Mouse (Mus musculus) cerebellum, adult 2 months (tissue): ENCODE measurements around the gene Spaca3. TPM values are rescaled to one million over a fixed set of nuclear protein-coding genes. Genes with fewer than 3 reads are reported as not detected.

Source experiments
- DNase-seq, 2 experiments: peaks; one replicate each; pipeline ENCODE4 v3.0.0; 2021
- H3K27ac ChIP-seq: fragments of 200-500 bp; 2 replicates; pipeline ENCODE4 v1.5.1; 2012; ENCODE audit warnings: low read length, control low read depth, inconsistent platforms; ENCODE audit not compliant: insufficient read depth
- H3K27me3 ChIP-seq: fragments of 200-500 bp; 2 replicates; pipeline ENCODE4 v1.6.1; 2012; ENCODE audit warnings: inconsistent platforms, mild to moderate bottlenecking, low read length, moderate library complexity; ENCODE audit not compliant: control insufficient read depth, insufficient read depth
- H3K4me1 ChIP-seq: fragments of 200-500 bp; 2 replicates; pipeline ENCODE4 v1.6.1; 2011; ENCODE audit warnings: low read length; ENCODE audit not compliant: control insufficient read depth, insufficient read depth
- H3K4me3 ChIP-seq: fragments of 200-500 bp; replicated peaks from 2 replicates; pipeline ENCODE3; 2011; ENCODE audit warnings: mild to moderate bottlenecking, low read depth, low read length, control low read depth; ENCODE audit not compliant: insufficient read depth
- CTCF ChIP-seq: fragments of 200-500 bp; IDR thresholded peaks from 2 replicates; pipeline ENCODE4 v1.5.1; 2011; ENCODE audit warnings: low read depth, mild to moderate bottlenecking, control low read depth, low read length, moderate library complexity, borderline replicate concordance; ENCODE audit not compliant: insufficient read depth
- POLR2A ChIP-seq: fragments of 200-500 bp; IDR thresholded peaks from 2 replicates; pipeline ENCODE4 v1.6.1; 2011; ENCODE audit warnings: low read length, control low read depth, borderline replicate concordance; ENCODE audit not compliant: insufficient read depth
- WGBS: fragments of 180-500 bp; shearing (Covaris S2); methylation state at CpG from one replicate; pipeline ENCODE4 v1.1.7; 2018; 5-methylcytosine and 5-hydroxymethylcytosine counted together
- polyA plus RNA-seq: library from polyadenylated mRNA; depleted of rRNA; stranded (reverse); fragments of >200 nt; gene quantifications from 2 replicates; pipeline ENCODE4 v1.2.3, GENCODE M21; 2012; rRNA removed

Gene Spaca3
- not detected in 2 replicates for polyA plus RNA-seq

DNA sequence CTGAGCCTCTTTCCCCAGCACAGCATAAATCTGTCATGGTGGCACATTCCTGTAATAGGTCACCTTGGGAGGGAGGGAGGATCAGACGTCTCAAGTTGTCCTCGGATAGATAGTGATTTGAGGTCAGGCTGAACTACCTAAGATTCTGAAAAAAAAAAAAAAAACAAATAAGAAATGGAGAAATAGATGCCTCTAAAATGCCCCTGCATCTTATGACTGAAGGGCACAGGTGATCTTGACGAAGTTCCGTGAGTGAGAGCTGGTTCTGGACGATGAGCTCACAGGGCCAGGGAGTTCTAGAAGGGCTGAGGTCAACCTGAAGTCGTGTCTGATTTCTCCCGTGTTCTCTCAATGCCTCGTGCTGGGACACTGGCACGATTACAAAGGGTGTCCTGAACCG lies at the start of gene Spaca3:
Spaca3 (plus strand) TSS at position 301 of the 400 bp plus-strand sequence.
- Histone ChIP-seq H3K27ac (no peak within 1 kb of the TSS), H3K4me3 (no peak within 1 kb of the TSS), H3K27me3 (no peaks in the 10 kb centered on the region), H3K4me1 (no peaks in the 10 kb centered on the region)
- TF ChIP-seq POLR2A: no peak
- no peak for TF ChIP-seq CTCF
- 50% methylated on average over 10 of the region's 10 CpGs for WGBS
- DNase-seq: no peak

DNA sequence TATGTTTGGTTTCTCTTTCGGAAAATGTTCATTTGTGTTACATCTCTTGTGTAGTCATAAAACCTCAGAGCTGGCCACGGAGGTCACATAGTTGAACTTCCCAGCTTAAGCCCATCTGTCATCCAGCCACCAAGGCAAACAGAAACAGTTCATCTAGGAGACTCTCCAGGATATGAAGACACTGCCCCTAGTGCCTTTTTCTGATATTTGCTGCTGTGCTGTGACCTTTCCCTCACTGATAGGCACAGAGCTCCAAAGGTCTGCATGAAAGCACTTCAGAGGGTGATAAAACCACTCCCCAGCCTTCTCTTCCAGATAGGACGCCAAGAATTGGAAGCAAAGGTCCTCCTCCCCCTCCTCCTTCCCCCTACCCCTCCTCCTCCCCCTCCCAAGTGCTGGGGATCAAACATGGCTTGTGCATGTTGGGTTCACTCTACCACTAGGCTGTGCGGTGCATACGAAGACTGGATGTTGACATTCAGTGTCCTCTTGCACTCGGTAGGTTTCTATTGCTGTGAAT lies 49.6 kb upstream of the Spaca3 start:
- no peak overlapping the region for H3K27ac ChIP-seq
- H3K4me1 ChIP-seq: no peaks in the 10 kb centered on the region
- 86% methylated on average over 6 of the region's 6 CpGs for WGBS
- TF ChIP-seq CTCF (no peak), POLR2A (no peak)
- no peaks in the 10 kb centered on the region; the same call in 1 of the 2 replicates for H3K27me3 ChIP-seq
- DNase-seq: no peak
- no peak overlapping the region for H3K4me3 ChIP-seq

DNA sequence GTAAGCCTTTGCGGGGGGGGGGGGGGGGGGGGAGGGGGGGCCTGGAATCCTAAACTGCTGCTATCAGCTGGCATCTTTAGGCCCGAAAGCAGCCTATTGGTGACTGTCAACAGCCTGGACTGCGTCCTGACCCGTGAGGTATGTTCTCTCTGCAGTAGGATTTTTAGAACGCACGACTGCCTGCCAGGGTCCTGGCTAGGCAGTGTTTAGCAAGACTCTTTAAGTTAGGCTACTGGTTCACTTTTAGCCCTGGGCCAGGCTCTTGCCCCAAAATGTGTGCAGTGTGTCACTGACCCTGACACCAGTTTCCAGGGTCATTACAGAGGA lies 48.5 kb upstream of the Spaca3 start:
- no peak for DNase-seq
- 50% methylated on average over 6 of the region's 6 CpGs for WGBS
- Histone ChIP-seq H3K4me1 (no peaks in the 10 kb centered on the region), H3K4me3 (no peak overlapping the region), H3K27ac (no peak overlapping the region; the same call in 1 of the 2 replicates), H3K27me3 (no peaks in the 10 kb centered on the region; the same call in 1 of the 2 replicates)
- no peak for TF ChIP-seq CTCF
- TF ChIP-seq POLR2A: no peak

DNA sequence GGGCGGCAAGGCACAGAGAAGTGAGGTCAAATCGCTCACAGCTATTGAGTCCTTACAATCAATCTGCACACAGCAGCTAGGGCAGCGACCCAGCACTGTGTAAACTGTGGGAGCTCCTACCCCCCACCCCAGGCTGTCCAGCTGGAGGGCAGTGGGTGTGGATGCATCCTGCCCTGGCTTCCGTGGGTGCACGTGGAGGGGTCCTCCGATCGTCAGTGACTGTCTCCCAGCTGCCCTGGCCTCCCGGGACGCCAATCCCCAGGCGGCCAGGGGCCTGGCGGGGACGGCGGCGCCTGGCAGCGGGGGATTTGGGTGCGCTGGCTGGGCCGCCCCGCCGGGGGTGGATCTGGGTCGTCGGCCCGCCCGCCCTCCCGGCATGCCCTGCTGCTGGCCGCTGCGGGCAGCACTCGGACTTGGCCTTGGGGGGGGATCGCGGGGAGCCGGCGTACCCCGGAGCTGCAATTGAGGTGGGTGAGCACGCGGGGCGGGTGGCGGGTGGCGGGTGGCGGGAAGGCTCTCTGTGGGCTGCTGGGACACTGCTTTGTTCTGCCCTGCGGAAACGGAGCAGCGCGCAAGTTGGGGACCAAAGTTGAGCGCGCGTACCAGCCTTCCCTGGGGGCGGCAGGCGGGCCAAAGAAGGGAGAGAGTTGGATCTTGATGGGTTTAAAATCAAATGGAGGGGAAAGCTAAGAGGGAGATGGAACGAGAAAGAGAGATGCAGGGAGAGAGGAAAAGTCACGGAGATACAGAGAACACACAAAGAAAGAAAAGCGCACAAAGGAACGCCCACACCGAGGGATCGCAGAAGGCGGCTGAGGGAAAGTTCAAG lies 48.0 kb upstream of the Spaca3 start, which contains the start of gene Tmem98:
Tmem98 (plus strand) TSS at position 183 of the 829 bp plus-strand sequence.
- peak; percentile 22 to 34 for DNase-seq
- H3K4me3 ChIP-seq: peak within 1 kb of the TSS; percentile 28
- H3K4me1 ChIP-seq: no peaks in the 10 kb centered on the region
- WGBS: 2% methylated on average over 54 of the region's 54 CpGs
- H3K27ac ChIP-seq: peak within 1 kb of the TSS; percentile 53; the same call in 1 of the 2 replicates
- TF ChIP-seq POLR2A: no peak
- H3K27me3 ChIP-seq: no peaks in the 10 kb centered on the region; the same call in 1 of the 2 replicates

DNA sequence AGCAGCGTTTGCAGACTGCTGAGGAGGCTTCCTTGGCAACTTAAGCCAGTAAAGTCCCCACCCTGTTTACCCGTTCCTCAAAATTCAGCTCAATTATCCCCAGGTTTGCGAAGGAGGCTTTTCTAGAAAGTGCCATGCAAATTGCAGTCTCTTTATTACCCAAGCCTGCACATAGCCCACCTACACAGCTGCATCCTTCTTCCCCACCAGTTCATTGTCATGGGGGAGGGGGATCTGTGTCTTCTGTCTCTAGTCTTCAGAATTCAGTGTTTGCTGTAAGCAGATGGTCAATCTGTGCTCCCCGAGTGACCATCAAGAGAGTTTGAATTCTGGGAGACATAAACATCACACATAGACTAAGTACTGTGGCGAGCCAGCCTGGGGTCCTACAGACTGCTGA lies 47.0 kb upstream of the Spaca3 start:
- DNase-seq: no peak
- no peak overlapping the region for H3K27ac ChIP-seq
- 21% methylated on average over 5 of the region's 5 CpGs for WGBS
- H3K4me1 ChIP-seq: no peaks in the 10 kb centered on the region
- TF ChIP-seq POLR2A (no peak), CTCF (no peak)
- no peaks in the 10 kb centered on the region; the same call in 1 of the 2 replicates for H3K27me3 ChIP-seq
- H3K4me3 ChIP-seq: no peak overlapping the region

DNA sequence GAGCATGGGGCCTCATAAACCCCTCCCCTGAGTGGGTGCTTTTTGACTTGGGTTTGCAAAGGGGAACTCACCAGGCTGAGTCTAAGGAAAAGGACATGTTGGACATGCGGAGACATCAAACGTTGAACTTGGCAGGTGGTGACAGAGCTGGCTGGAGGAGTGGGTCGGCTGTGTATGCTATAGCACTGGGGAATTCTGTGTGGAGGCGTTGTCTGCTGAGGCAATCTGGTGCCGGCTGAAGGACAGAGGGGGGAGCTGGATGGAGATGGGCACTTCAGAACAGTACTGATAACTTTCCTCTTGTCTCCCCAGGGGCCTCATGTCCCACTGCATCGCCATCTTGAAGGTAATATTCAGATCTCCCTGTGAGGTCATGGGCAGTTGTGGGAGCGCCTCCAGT lies 42.8 kb upstream of the Spaca3 start:
- DNase-seq: no peak
- H3K4me1 ChIP-seq: no peaks in the 10 kb centered on the region
- H3K4me3 ChIP-seq: no peak overlapping the region
- H3K27me3 ChIP-seq: no peaks in the 10 kb centered on the region; the same call in 1 of the 2 replicates
- 49% methylated on average over 7 of the region's 7 CpGs for WGBS
- H3K27ac ChIP-seq: no peak overlapping the region
- TF ChIP-seq POLR2A: no peak
- no peak for TF ChIP-seq CTCF

DNA sequence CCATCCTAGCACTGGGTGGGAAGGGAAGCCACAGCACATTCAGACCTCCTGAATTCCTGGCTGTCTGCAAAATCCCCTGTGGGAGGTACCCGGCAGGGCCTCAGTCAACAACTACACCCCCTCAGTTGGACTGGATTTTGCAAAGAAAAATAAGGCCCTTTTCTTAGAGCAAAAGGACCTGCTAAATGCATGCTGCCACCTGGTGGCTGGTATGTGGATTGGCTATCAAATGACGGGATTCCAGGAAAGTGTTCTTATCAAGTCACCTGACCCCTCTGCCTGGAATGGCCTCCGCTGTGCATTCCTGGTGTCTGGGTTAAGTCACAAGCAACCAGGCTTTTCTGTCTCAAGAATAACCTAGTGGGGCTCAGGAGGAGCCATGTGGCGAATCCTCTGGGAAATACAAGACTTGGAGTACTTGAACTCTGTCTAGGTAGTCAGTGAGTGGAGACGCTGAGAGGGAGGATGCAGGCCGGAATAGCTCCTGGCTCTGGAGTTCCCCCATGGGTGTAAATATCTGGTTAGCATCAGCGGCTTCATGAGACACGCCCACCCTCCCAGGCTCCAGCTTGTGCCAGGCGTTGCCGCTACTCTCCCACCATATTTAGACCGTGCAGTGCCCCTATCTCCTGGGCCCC lies 40.0 kb upstream of the Spaca3 start:
- Histone ChIP-seq H3K4me3 (no peak overlapping the region), H3K27ac (no peak overlapping the region), H3K27me3 (no peaks in the 10 kb centered on the region), H3K4me1 (no peaks in the 10 kb centered on the region)
- no peak for TF ChIP-seq POLR2A
- peak; percentile 72 for TF ChIP-seq CTCF
- WGBS: 52% methylated on average over 11 of the region's 11 CpGs
- peak; percentile 60 to 66 for DNase-seq
